ENCODE assay signal across 28 mouse cellular contexts in the genomic region with DNA sequence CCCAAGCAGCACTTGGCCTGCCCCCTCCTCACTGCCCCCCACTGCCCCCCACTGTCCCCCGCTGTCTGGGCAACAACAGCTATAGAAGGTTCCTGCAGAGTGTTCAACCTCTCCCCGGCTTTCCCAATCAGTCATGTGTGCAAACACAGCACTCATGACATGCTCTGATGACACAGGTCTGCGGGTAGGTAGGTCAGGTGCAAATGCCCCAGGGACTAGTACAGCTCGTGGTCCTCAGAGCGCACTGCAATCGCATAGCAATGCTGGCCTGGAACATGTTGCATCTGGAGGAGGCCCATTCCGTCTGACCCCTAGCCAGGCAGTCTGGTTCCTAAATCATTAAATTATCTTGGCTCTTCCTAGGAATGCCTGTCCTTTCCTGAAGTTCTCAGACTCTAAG. TPM values are rescaled to one million over a fixed set of nuclear protein-coding genes. Genes with fewer than 3 reads are reported as not detected.
DNase-seq lines count a peak whose midpoint lies in the region; ATAC-seq and TF ChIP-seq lines count a peak whose summit lies in the region.
"Had no signal": no experiment of that assay in that cellular context is flagged by ENCODE, and none has a peak within 500 bp of the region (broad histone marks: within the 10 kb centered on the region; RNA-seq: fewer than 3 reads in every experiment).

No protein-coding gene starts in this region.

- peak; percentile 58; the same call in 1 of the 2 replicates for TF ChIP-seq EP300 in liver, postnatal 0 days (IDR thresholded peaks at IDR 0.05; ENCODE audit: low read depth)

- no peak for TF ChIP-seq CTCF in liver, postnatal 0 days (IDR thresholded peaks at IDR 0.05; ENCODE audit: low read depth)

- H3K9me3 ChIP-seq in kidney, embryonic 16.5 days (ENCODE audit: low read length), result no peaks in the 10 kb centered on the region
- H3K9me3 ChIP-seq in liver, postnatal 0 days (ENCODE audit: low read length), result no peaks in the 10 kb centered on the region
- no peaks in the 10 kb centered on the region for H3K9me3 ChIP-seq in liver, embryonic 12.5 days (replicated peaks)
- H3K9me3 ChIP-seq: forebrain, embryonic 10.5 days; forebrain, embryonic 13.5 days; heart, embryonic 10.5 days; heart, embryonic 13.5 days had no signal

- WGBS in kidney, embryonic 16.5 days, result 53% methylated on average over 7 of the region's 7 CpGs
- 51% methylated on average over 7 of the region's 7 CpGs for WGBS in liver, postnatal 0 days (ENCODE audit: insufficient replicate concordance)
- 73% methylated on average over 7 of the region's 7 CpGs for WGBS in liver, embryonic 12.5 days (ENCODE audit: insufficient replicate concordance)

- DNase-seq in kidney, adult 18-20 months, result no peak
- DNase-seq in liver, postnatal 0 days, result peak; percentile 48
- peak; percentile 59 for DNase-seq in splenic B cell, adult 2 months (ENCODE audit: low read depth, low spot score)
- DNase-seq in spleen, adult 18-20 months, result no peak
- DNase-seq: adrenal gland, postnatal 10 days; adrenal gland, postnatal 36 days; cerebellum, adult 18-20 months; cerebellum, adult 9-10 months; cerebellum, postnatal 14 days; gastrocnemius, postnatal 10 days; gastrocnemius, postnatal 36 days; heart, adult 2 months; heart, postnatal 14 days; heart, postnatal 4 days had no signal

- no peak overlapping the region for H3K9ac ChIP-seq in kidney, embryonic 16.5 days (replicated peaks; ENCODE audit: low read length)
- no peak overlapping the region for H3K9ac ChIP-seq in liver, postnatal 0 days (replicated peaks)
- H3K9ac ChIP-seq in liver, embryonic 12.5 days, result no peak overlapping the region
- H3K9ac ChIP-seq: forebrain, embryonic 13.5 days; heart, embryonic 13.5 days; hindbrain, embryonic 14.5 days had no signal

- H3K4me2 ChIP-seq in kidney, embryonic 16.5 days (replicated peaks; ENCODE audit: low read depth, low read length), result no peak overlapping the region
- H3K4me2 ChIP-seq in liver, postnatal 0 days (ENCODE audit: low read depth, low read length), result no peak overlapping the region
- no peak overlapping the region for H3K4me2 ChIP-seq in liver, embryonic 12.5 days
- H3K4me2 ChIP-seq: forebrain, embryonic 13.5 days; heart, embryonic 13.5 days; hindbrain, embryonic 14.5 days had no signal

- no peaks in the 10 kb centered on the region for H3K36me3 ChIP-seq in kidney, embryonic 16.5 days (ENCODE audit: insufficient read depth, low read length)
- no peaks in the 10 kb centered on the region for H3K36me3 ChIP-seq in liver, postnatal 0 days (replicated peaks; ENCODE audit: insufficient read depth, low read length)
- H3K36me3 ChIP-seq in liver, embryonic 12.5 days, result no peaks in the 10 kb centered on the region
- H3K36me3 ChIP-seq in splenic B cell, adult 2 months (ENCODE audit: control insufficient read depth, insufficient read depth, low read length, poor library complexity, severe bottlenecking), result no peaks in the 10 kb centered on the region
- H3K36me3 ChIP-seq: forebrain, embryonic 10.5 days; G1E; heart, embryonic 10.5 days; heart, embryonic 13.5 days had no signal

- ATAC-seq in kidney, embryonic 16.5 days (ENCODE audit: low FRiP score, low TSS enrichment), result peak; percentile 57; the same call in 1 of the 2 replicates
- ATAC-seq in liver, postnatal 0 days, result peak; percentile 72
- ATAC-seq in liver, embryonic 12.5 days, result no peak
- ATAC-seq: forebrain, embryonic 13.5 days; forebrain, embryonic 16.5 days; hindbrain, postnatal 0 days; Patski had no signal

- H3K27me3 ChIP-seq in kidney, embryonic 16.5 days (ENCODE audit: insufficient read depth, low read length), result no peaks in the 10 kb centered on the region
- H3K27me3 ChIP-seq in liver, postnatal 0 days (ENCODE audit: insufficient read depth, low read length), result no peaks in the 10 kb centered on the region
- peaks cover 4% of the 10 kb centered on the region for H3K27me3 ChIP-seq in liver, embryonic 12.5 days (replicated peaks)
- H3K27me3 ChIP-seq in splenic B cell, adult 2 months (ENCODE audit: control insufficient read depth, insufficient read depth, low read length, poor library complexity, severe bottlenecking), result no peaks in the 10 kb centered on the region
- H3K27me3 ChIP-seq: forebrain, embryonic 13.5 days; heart, embryonic 13.5 days; Patski had no signal

- no peak overlapping the region for H3K4me3 ChIP-seq in kidney, embryonic 16.5 days (ENCODE audit: low read length)
- no peak overlapping the region for H3K4me3 ChIP-seq in liver, postnatal 0 days (ENCODE audit: low read depth, low read length)
- H3K4me3 ChIP-seq in liver, embryonic 12.5 days, result no peak overlapping the region
- H3K4me3 ChIP-seq: forebrain, embryonic 10.5 days; forebrain, embryonic 13.5 days; heart, adult 2 months; heart, embryonic 10.5 days; heart, embryonic 13.5 days had no signal

- H3K4me1 ChIP-seq in kidney, embryonic 16.5 days (ENCODE audit: insufficient read depth, low read length), result peaks cover 8% of the 10 kb centered on the region
- H3K4me1 ChIP-seq in liver, postnatal 0 days (ENCODE audit: insufficient read depth), result peaks cover 23% of the 10 kb centered on the region; the same call in 1 of the 2 replicates
- 0 out of 2 replicates have a peak, but pooled peaks cover 3% of the 10 kb centered on the region for H3K4me1 ChIP-seq in liver, embryonic 12.5 days
- H3K4me1 ChIP-seq: forebrain, embryonic 10.5 days; forebrain, embryonic 13.5 days had no signal

- H3K27ac ChIP-seq in kidney, embryonic 16.5 days (ENCODE audit: low read length), result no peak overlapping the region
- 0 out of 2 replicates have a peak overlapping the region, but pooled peaks have one; percentile 6 for H3K27ac ChIP-seq in liver, postnatal 0 days (ENCODE audit: low read depth)
- no peak overlapping the region for H3K27ac ChIP-seq in liver, embryonic 12.5 days
- H3K27ac ChIP-seq: forebrain, embryonic 10.5 days; forebrain, embryonic 13.5 days; heart, adult 2 months; heart, embryonic 10.5 days; heart, embryonic 13.5 days; hindbrain, embryonic 14.5 days; hindbrain, postnatal 0 days had no signal

RNA-seq across cellular contexts. Expression of a gene that starts 15.6 kb away (rescaled TPM):
- polyA plus RNA-seq in kidney, embryonic 16.5 days (2015; fragmentation: Nextera tagmentation; extraction: Ambion mirVana), result 0.17 TPM in 1 of 2 replicates, not detected in the other
- polyA plus RNA-seq in liver, postnatal 0 days (2015; fragmentation: Nextera tagmentation; extraction: Ambion mirVana), result 0.38 and 0.52 TPM in 2 replicates
- polyA plus RNA-seq in liver, embryonic 12.5 days (2016; fragmentation: Nextera tagmentation; extraction: Ambion mirVana), result not detected in 2 replicates
- polyA plus RNA-seq: embryonic facial prominence, embryonic 11.5 days; embryonic facial prominence, embryonic 14.5 days; forebrain, embryonic 10.5 days; forebrain, embryonic 13.5 days; forebrain, embryonic 16.5 days; G1E; hindbrain, embryonic 11.5 days; hindbrain, embryonic 14.5 days had no signal

Comparison
In these comparisons a context has a peak if more than half of its experiments do, and no peak if none do; other contexts are left out.
1. DNase-seq: peak in liver, postnatal 0 days (single experiment) and splenic B cell, adult 2 months (single experiment); none in kidney, adult 18-20 months (single experiment) and spleen, adult 18-20 months (0 of 2).